In genomic region chr9:86351491-86351890, GRCm38 (mm10) we compare ENCODE assay signal across 19 mouse cellular contexts.
"Had no signal": no experiment of that assay in that cellular context is flagged by ENCODE, and none has a peak within 500 bp of the region (broad histone marks: within the 10 kb centered on the region; RNA-seq: fewer than 3 reads in every experiment).

No protein-coding gene starts in this region.

- H3K4me2 ChIP-seq: liver, embryonic 11.5 days; liver, embryonic 13.5 days; liver, embryonic 15.5 days; lung, embryonic 15.5 days; midbrain, embryonic 12.5 days; stomach, embryonic 15.5 days had no signal

- H3K9me3 ChIP-seq: liver, embryonic 13.5 days; liver, embryonic 15.5 days; lung, embryonic 15.5 days; midbrain, embryonic 12.5 days; stomach, embryonic 15.5 days had no signal

- DNase-seq: liver, embryonic 13.5 days; liver, postnatal 0 days; lung, adult 2 months; lung, postnatal 14 days; lung, postnatal 36 days; midbrain, embryonic 14.5 days; right cerebral cortex, postnatal 14 days; thymus, adult 2 months; thymus, postnatal 25 days had no signal

- H3K27me3 ChIP-seq: liver, embryonic 13.5 days; liver, embryonic 15.5 days; lung, embryonic 15.5 days; megakaryocyte, embryonic 14.5 days; midbrain, embryonic 12.5 days; stomach, embryonic 15.5 days had no signal

- H3K36me3 ChIP-seq: liver, embryonic 13.5 days; liver, embryonic 15.5 days; lung, embryonic 15.5 days; midbrain, embryonic 12.5 days; stomach, embryonic 15.5 days had no signal

- H3K4me3 ChIP-seq: liver, embryonic 13.5 days; liver, embryonic 15.5 days; lung, embryonic 15.5 days; megakaryocyte, embryonic 14.5 days; midbrain, embryonic 12.5 days; stomach, embryonic 15.5 days had no signal

- H3K9ac ChIP-seq: liver, embryonic 13.5 days; liver, embryonic 15.5 days; liver, postnatal 0 days; lung, embryonic 15.5 days; midbrain, embryonic 12.5 days; stomach, embryonic 15.5 days had no signal

- H3K4me1 ChIP-seq: liver, embryonic 13.5 days; liver, embryonic 15.5 days; lung, embryonic 15.5 days; megakaryocyte, embryonic 14.5 days; midbrain, embryonic 12.5 days; stomach, embryonic 15.5 days had no signal

- ATAC-seq: liver, postnatal 0 days; lung, postnatal 0 days; midbrain, embryonic 16.5 days had no signal

- H3K27ac ChIP-seq: liver, embryonic 13.5 days; liver, embryonic 15.5 days; lung, embryonic 15.5 days; macrophage; midbrain, embryonic 12.5 days; stomach, embryonic 15.5 days; stomach, postnatal 0 days had no signal
